Mouse (Mus musculus) layer of hippocampus, adult 9-11 months (tissue): ENCODE measurements at regions not wholly inside any gene's neighbourhood (a gene's known extent, or its start where the extent isn't known, plus 50 kb on each side); places are given as distances from the start of the nearest gene placed in this dataset.

Experiments used
- DNase-seq: peaks from one replicate; pipeline ENCODE4 v3.0.0; 2022

GRCm38 (mm10) chr5:54258087-54258733 is 259.9 kb downstream of the Stim2 start:
- no peak for DNase-seq

GRCm38 (mm10) chr5:54264867-54265434 is 266.7 kb downstream of the Stim2 start:
- DNase-seq: no peak

- no peak for DNase-seq
These were observed 269.7 kb downstream of the Stim2 start for GRCm38 (mm10) chr5:54267905-54268590.

- no peak for DNase-seq
These were observed 281.1 kb downstream of the Stim2 start for GRCm38 (mm10) chr5:54279357-54279756.

GRCm38 (mm10) chr5:54280670-54281069 is 282.4 kb downstream of the Stim2 start:
- no peak for DNase-seq

DNA sequence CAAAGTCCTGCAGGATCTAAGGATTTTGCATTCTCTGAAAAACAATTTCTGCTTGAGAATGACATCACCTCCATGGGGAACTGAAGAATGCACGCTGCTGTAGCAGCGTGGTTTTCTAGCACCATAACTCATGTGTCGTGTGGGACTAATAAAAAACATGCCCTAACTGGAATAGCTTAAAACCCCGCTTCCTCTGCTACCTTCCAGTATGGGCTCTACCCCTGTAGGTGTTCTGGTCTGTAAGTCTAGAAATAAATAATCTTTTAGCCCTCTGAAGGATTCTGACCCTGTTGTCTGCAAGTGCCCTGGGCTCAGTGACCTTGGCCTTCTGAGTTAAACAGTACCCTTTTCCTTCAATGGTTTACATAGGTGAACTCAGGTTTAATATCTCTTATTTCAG is 282.8 kb downstream of the Stim2 start:
- no peak for DNase-seq

- DNase-seq: no peak
These were observed 292.2 kb downstream of the Stim2 start for GRCm38 (mm10) chr5:54290372-54291080.

DNA sequence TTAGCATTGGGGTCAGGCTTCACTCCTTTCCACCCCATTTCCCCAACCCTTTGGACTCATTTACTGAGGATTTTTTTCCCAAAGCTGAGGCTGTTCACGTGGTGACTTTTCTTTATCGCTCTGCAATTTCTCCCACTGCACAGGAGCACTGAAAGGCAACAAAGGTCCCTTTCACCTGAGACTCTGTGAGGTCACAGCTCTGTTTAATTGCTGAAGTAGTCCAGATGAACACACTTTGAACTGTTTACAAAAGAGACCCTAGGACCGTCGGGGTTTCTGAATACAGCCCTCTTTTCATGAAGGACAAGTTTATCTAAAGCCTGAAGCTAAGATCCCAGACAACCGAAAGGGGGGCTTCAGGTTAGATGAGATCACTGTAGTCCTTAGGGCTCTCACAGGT is 293.6 kb downstream of the Stim2 start:
- no peak for DNase-seq

- DNase-seq: no peak
These were observed 315.5 kb downstream of the Stim2 start for GRCm38 (mm10) chr5:54313660-54314279.

GRCm38 (mm10) chr5:54330415-54330814 is 332.1 kb downstream of the Stim2 start:
- DNase-seq: no peak

DNA sequence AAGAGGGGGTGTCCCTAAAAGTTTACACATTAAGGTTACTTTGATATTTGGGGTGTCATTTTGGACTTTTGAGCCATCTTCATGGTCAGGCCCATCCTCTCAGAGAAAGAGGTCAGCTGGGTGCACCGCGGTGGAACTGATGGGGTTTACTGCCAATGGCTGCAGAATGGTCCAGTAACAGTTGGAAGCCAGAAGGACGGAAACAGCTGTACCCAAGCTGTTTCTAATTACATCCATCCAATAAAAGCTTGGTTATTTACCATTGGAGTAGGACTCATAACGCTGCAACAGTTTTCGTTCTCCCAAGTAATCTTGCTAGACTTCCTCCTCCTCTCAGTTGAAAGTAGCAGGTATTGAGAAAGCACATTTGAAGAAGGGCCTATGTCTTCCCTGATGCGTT is 344.7 kb downstream of the Stim2 start:
- DNase-seq: no peak

DNA sequence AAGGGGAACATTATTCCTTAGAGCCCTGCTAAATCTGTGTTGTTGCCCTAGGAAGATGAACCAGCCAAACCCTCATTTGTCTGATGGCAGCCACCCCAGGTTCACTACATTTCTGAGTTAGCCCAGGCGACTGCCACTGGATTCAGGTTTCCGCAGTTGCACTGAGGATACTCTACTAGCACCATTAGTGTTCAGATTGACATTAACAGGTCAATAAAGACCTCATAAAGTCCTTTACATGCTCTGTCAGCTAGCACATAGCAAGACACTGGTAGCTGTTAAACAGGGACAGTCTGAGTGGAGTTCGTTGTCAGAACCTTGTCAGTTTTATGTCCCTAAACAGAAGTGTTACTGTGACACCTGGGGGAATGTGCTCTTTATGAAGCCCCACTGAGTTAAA is 345.1 kb downstream of the Stim2 start:
- DNase-seq: no peak

- no peak for DNase-seq
These were observed 350.7 kb downstream of the Stim2 start for GRCm38 (mm10) chr5:54348820-54349596.

- no peak for DNase-seq
These were observed 351.6 kb downstream of the Stim2 start for GRCm38 (mm10) chr5:54349775-54350332.

DNA sequence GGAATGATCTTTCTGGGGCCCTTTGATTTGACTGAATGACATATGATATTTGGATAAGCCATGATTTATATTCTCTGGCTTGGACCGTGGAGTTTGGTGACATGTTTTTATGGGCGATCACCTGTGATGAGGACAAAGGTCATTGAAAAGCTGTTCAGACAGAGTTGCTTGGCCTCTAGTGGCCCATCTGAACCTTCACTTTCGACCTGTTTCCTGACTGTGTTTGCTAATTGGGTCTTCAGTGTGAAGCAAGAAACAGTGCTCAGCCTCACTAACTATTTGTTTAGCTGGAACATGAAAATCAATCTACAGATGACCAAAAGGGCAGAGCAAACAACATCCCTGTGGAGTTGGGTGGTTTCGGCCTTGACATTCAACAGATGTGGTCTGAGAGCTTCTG is 357.8 kb downstream of the Stim2 start:
- no peak for DNase-seq

DNA sequence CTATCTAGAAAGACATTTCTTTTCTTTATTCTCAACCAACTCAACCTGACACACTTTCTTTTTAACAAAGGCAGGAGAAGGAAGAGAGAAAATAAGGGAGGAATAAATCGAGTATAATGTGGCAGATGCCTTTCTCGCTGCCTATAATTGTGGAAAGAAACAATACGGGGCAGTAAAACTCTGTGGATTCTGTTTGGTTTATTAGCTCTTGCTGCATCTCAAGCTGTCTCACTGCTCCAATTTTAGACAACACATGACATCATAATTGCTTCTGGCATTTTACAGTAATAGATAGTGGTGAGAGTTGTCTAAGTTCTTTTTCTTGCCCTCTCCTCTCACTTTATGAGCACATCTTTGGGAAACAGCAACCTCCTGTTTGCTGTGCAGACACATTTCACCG is 359.2 kb downstream of the Stim2 start:
- no peak for DNase-seq

- DNase-seq: no peak
These were observed 359.9 kb downstream of the Stim2 start for GRCm38 (mm10) chr5:54358221-54358620.
